Mouse (Mus musculus) frontal cortex, postnatal 25 days (tissue): ENCODE measurements around the gene Wdr4.

Experiments
- DNase-seq, 2 experiments: peaks; one replicate each; pipeline ENCODE4 v3.0.0; 2022; ENCODE audit warnings: low spot score in 2 of 2

Gene Wdr4

DNA sequence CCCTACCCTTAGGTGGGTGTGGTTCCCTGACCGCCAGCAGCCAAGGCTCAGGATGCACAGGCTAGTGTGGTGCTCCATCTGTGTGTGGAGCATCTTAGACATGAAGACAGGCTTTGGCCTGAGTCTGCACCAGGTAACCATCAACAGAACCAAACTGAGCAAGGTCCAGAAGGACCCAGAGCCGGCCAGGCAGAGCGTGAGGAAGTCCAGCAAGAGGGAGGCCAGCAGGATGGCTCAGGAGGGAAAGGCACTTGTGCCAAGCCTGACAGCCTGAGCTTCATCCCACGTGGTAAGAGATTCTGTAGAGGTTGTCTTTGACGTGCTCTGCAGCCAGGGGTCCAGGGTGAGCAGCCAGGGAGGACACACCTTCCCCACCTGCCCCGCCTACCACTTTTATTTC is 22.1 kb downstream of the Wdr4 start:
- no peak for DNase-seq

DNA sequence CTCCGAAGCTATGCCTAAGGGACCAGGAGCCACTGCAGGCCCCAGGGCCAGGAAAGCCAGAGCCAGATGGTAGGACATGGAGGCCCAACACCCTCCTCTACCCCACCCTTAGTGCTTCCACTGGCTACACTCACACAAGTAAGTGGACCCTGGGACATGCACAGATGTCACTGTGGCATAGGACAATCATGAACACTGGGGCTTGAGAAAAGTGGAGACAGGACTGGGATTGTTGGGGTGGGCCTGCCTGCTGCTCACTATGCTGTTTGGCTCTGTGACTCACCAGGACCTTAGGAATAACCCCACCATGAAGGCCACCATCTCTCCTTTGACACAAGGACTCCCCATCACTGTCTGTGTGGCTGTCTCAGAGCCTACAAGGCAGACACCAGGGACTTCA is 24.8 kb downstream of the Wdr4 start:
- no peak for DNase-seq

DNA sequence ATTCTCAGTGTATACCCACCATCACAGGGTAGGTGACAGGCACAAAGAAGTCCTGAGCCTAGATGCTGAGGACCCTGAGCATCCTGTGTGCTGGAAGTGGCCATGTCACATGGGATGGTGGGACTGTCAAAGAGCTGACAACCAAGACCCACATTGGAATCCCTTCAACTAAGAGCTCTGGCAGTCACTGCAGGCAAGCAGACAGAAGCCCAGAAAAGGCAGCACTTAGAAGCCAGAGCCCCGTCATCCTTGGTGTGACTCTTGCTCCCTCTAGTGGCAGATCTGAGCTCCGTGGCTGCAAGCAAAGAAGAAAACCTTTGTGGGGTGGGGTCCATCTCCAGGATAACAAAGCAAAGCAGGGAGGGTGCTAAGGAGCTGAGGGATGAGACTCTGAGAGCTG is 27.4 kb downstream of the Wdr4 start:
- peak; percentile 51 to 69 for DNase-seq

DNA sequence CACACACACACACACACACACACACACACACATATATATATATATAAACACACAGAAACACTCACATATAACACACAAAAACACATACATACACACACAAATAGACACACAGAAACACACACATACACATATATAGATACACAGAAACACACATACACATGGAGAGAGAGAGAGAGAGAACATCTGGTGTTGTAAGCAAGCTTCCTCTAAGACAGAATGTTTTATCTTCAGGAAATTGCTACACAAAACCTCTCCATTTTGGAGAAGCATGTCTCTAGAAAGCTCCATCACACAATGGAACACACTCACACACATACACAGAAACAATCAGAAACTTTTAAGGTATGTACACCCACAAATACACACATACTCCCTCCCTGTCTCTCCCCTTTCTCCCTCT is 28.4 kb downstream of the Wdr4 start:
- no peak for DNase-seq

DNA sequence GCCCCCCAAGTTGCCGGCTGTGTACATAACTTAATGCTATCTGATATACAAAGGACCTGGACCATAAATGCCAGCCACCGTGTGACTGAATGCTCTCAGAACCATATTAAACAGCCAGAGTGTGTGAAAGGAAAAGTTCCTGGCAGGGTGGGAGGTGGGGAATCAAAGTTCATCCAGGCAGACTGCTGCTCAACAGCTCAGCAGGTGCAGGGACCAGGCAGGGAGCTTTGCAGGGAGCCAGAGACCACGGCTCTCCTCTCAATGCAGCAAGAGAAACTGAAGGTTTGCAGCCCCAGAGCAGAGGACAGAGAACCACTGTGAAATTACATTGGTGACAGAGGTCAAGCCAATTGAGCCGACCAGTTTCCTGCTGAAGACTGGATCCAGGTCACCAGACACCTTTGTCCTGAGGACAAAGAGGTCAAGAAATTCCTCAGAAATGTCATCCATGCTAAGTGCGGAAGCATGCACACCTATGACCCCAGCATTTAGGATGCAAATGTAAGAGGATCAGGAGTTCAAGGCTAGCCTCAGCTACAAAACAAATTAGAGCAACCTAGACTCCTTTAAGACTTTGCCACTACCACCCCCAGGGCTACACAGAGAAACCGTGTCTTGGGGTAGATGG is 32.2 kb downstream of the Wdr4 start:
- DNase-seq: no peak

DNA sequence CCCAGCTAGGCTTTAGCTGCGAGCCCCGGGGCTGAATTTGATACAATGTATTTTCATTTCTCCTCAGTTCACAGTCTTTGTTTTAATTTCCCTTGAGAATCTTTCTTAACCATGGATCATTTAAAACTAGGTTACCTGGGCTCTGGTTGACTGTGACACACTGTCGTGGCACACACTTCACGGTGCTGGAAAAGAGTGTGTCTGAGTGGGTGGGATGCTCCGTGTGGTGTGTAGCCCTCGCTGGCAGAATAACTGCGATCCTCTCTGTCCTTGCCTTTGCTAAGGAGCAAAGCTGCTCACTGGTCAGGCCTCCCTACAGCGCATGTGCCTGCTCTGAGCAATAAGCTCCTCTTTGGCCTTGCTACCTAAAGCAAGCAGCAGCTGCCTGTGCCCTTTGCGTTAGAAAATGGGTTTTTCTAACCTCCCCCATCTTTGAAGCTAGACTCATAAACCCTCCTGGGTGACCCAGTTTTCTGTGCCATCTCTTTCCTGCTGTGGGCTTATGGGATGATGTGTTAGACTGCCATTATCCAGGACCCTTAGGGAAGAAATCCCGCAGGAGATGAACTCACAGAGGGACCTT is 33.1 kb downstream of the Wdr4 start:
- DNase-seq: no peak

DNA sequence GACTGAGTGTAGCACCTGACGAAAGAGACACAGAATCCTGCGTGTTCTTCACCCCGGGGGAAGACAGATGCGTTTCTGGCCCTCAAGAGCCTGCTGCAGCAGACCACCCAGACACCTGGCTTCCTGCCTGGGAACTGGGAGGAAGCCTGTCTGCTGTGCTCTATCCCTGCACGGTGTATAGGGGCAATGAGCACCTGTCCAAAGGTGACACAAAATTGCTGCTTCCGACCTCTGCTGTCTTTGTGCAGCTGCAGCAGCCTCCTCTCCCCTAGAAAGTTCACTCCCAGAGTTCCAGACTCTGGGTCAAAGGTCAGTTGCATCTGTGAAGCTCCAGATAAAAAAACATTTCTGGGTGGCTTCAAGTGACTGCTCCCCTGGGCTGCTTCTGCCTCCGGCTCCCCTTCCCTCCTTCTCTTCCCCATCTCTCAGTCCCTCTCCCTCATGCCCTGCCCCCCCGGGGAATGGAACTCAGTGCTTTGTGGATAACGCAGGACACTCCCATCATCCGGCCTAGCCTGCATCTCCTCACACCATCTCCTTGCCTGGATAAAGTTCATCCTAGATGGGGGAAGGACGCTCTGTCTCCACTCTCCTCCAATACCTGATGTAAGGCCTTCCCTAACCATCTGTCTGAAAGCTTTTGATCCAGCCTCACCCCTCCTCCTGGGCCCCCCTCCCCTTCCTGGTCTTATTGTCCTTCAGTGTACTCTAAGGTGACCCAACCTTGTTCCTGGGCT is 40.5 kb downstream of the Wdr4 start:
- no peak for DNase-seq

DNA sequence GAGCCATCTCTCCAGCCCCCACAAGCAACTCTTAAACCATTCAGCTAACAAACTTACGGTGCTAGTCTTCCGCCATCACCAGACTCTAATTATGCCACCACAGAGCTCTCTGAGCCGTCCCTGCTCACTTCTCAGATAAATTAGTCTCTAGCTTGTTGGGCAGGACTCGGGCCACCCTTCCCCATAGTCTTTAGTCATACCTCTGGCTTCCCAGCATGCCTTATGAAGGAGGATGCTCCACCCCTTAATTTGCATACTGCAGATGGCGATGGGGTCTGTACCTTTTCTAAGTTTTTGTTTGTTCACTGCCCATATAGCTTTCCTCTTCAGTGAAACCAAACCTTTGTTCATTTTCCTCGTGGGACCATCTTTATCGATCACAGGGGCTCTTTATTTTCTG is 41.2 kb downstream of the Wdr4 start:
- no peak for DNase-seq

DNA sequence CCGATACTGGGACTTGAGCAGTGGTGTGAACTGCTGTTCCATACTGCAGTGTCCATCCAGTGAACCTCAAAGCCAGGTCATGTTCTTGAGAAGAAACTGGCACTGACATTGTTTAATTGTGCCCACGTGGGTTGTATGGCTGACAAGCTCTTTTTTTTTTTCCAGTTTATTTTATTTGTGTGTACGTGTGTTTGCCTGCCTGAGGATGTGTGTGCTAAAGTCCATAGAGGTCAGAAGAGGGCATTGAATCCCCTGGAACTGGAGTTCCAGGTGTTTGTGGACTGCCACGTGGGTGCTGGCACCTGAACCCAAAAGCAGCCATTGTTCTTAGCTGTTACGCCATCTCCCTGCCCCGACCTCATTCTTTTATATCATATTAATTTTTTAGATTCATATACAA is 45.4 kb downstream of the Wdr4 start:
- no peak for DNase-seq

DNA sequence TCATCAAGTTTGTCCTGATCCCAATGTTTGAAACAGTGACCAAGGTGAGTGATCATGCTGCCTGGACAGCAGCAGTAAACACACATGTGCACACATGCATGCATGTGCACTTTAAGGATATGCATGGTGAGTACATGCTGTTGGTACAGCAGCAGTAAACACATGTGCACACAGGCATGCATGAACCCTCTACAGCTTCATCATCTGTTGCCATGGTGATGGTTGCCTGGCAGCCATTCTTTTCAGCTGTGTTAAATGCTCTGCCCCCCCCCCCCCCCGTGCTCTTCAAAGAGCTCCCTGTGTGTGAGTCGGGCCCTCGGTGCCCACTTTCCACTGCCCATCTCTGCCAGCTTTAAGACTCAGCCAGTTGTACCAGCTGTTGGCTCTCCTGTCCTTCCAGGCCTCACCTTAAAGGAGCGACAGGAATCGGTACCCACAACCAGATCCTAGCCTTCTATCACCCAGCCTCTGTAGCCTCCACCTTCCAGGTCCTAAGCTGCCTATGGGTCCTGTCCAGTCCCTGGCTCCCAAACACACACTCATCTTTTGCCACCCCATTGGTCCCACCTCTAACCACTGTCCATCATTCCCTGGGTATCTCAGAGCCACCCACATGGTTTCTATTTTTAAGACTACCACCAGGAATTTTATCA is 48.9 kb downstream of the Wdr4 start:
- no peak for DNase-seq

DNA sequence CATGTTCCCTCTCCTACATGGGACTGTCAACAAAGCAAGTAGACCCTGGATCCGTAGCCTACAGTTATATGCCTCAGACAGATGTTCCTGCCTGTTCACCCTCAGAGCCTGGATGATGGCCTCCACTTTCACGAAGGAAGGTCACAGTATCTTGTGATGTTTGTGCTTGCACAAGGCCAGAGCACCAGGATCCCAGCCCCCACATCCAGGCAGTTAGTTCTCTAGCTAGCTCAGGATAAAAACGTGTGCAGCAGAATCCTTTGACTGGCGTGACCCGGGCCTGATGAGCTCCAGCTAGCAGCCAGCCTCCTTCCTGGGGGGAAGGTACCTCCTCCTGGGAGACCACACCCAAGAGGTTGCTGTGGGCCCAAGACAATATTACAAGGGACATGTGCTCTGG is 51.3 kb downstream of the Wdr4 start:
- no peak for DNase-seq

DNA sequence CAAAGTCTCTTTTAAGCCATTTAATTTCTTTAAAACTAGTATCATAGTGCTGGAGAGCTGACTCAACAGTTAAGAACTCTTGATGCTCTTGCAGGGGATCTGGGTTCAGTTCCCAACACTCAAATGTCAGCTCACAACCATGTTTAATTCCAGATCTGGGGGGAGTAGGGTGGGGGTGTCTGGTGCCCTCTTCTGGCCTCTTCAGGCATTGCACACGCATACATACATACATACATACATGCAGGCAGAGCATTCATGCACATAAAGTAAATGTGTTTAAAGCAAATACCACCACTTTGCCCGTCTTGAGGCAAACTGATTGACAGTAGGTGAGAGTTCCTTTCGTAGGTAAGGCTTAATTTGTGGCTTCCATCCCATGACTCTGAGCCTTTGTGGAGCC is 52.9 kb downstream of the Wdr4 start:
- DNase-seq: no peak

DNA sequence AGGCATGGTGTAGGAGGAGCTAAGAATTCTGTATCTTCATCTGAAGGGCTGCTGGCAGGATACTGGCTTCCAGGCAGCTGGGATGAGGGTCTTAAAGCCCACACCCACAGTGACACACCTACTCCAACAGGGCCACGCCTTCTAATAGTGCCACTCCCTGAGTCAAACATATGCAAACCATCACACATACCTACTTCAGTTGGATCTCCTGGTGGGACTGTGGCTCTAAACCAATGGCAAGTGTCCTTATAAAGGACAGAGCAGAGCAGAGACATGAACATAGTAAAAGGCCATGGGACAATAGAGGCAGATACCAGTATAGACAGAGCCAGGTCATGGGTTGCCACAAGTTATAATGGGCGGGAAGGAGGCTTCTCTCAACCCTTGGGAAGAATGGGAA is 57.3 kb downstream of the Wdr4 start:
- no peak for DNase-seq

DNA sequence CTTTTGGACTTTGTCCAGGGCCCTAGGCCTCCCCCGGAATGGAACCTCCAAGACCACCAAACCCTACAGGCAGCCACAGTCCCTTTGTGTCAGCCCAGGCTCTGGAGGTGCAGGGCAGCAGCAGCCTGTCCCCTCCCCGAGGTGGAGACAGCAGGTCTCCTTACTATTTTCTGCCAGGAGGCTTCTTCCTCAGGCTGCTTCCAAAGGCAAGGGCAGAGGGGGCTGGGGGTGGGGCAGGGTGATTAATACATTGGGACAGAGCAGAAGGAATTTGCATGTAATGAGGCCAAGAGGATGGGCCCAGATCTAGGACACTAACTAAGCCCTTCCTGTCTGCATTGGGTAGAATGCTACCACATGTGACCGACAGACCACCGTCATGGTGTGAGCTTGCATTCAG is 59.4 kb downstream of the Wdr4 start:
- no peak for DNase-seq

DNA sequence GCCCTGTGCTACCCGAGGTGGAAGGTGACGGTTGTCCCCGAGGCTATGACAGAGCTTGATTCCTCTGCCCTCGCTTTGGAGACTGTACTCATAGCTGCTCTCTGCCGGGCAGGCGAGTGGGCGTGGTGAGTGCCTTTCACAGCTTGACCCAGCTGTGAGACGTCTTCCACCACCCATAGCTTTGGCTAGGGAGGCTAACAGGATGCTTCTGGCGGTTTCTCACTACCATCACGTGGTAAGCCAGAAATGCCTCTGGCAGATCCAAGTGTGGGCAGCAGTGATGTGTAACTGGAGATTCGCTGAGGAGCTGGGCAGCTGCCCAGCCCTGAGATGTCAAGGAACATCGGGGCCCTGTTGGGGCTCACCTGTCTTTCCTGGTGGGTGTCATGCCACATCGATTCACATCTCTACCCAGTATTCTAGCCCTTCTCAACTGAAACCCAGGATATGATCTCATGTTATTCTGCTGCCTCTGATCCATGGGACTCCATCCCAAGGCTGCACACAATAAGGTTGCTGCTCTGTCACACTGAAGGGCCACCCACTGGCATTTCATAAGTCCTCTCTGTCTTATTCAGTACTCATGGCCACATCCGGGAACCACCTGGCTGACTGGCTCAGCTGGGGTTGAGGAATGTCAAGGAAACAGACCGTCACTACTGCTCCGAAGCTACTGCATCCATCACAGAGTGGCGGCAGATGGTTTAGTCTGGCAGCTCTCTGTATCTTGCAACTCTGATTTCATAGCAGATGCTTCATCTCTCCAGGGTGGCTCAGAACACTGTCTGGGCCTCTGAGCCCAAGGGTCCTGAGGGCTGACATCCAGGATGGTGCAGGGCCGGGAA is 62.8 kb downstream of the Wdr4 start:
- DNase-seq: no peak

DNA sequence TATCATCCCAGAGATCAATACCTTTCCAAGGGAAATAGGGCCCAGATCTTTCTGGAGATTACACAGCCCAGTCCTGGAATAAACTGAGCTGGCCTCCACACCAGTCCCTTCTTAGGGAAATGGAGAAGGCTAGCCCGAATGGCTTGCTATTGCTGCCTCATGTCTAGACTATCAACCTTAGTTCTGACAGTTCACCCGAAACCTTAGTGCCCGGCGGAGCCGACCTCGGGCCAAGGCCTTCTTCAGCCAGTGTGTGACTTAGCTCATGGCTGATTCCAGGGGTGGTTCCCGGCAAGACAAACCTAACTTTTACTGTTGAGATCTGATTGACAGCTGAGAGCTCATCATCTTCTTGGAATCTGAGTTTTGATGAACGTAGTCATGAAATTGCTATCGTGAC is 65.7 kb downstream of the Wdr4 start:
- no peak for DNase-seq

DNA sequence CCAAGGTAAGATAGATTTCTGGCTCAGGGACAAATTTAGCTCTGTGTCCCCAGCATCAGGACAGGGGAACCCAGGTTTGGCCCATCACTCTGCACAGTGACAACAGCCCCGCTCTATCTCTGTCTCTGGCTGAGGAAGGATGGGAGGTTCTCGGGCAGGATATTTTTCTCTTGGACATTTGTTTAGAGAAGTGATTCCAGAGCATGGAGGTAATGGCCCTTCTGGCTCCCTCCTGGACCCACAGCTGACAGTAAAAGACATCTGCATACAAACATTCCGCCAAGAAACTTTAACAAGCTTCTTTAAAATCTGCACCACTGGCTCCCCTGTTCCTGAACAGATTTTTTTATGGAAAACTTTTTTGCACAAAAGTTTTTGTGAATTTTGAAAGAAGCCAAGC is 66.3 kb downstream of the Wdr4 start:
- DNase-seq: no peak

DNA sequence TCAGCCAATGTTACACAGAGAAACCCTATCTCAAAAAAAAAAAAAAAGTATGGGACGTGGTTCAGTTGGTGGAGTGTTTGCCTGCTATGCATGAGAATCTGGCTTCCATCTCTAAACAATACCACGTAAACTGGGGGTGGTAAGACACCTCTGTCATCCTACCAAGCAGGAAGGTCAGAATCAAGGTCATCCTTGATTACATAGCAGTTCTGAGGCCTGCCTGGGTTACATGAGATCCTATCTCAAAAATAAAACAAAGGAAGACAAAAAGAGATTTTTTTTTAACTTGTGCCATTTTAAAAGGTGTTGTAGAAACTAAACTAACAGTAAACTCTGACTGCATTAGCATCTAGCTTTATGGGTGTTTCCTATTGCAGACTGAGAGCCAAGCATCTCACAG is 67.0 kb downstream of the Wdr4 start:
- DNase-seq: no peak

DNA sequence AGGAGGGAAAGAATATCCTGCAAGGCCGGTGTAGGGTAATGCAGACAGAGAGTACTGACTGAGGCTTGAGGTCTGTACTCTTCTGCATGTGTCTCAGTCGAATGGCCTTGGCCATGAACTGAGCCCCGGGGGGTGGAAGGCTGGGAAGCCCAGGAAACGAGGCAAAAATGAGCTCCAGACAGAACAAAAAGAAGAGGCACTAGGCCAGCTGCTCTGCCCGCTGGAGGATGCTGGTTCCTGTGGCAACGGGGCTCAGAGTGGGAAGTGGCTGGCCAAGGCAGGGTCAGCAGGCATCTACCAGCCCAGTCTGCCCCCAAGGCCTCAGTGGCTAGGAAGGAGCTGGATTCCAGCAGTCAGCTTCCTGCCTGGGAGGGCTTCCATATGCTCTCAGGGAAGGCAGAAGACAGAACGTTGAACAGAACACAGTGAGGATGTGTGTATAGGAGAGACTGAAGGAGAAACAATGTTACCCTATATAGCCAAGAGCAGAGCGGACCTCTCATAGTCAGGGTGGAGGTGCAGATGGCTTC is 68.5 kb downstream of the Wdr4 start:
- peak in 1 of 2 experiments; percentile 41 for DNase-seq

DNA sequence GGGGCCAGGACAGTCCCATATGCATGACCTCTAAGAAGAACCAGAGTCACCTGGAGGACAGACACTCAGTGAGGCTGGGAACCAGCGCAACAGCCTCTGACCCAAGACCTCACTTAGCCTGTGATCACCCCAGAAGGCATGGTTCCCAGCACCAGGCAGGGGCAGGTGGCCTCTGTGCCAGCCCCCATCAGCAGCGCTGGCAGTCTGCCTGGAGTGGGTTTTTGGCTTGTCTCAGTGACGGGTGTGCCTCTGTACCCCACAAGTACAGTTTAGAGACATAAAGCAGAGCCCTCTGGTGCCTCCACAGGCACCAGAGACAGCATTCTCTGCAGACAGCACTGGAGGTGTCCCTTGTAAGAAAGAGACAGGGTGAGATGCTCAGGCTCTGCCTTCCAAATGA is 69.6 kb downstream of the Wdr4 start:
- no peak for DNase-seq

DNA sequence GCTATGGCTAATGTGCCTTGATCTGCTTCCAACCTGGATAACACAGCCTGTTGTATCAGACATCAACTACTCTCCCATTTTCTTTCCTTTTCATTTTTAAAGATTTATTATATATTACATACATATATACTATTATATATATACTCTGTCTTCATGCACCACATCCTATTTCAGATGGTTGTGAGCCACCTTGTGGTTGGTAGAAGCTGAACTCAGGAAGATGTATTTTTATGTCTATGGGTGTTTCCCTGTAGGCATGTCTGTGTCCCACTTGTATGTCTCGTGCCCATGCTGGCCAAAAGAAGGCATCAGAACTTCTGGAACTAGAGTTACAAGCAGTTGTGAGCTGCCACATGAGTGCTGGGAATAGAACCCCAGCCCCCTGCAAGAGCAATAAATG is 71.3 kb downstream of the Wdr4 start:
- no peak for DNase-seq

DNA sequence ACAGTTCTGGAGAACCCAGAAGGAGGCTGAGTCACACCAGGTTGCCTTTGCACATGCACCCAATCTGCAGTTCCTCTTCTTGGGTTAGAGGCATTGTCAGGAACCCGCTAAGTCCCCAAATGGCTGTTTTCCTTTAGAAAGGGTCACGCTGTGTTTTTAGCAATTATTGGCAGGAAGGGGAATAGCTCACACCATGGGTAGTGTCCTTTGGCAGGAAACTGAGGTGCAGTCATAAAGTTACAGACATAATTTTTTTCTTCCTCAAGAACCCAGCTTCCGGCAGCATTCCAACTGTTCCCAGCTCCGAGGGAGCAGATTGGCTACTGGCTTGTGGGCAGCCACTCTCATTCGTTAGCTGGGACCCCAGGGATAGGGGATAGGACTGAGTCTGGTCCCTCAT is 72.0 kb downstream of the Wdr4 start:
- no peak for DNase-seq
